Mouse (Mus musculus): ENCODE measurements at regions not wholly inside any gene's neighbourhood (a gene's known extent, or its start where the extent isn't known, plus 50 kb on each side); places are given as distances from the start of the nearest gene placed in this dataset.

- 0 out of 2 replicates have a peak, but pooled peaks have one; percentile 3 for TF ChIP-seq ZC3H11A (IDR thresholded peaks at IDR 0.05; ENCODE audit: borderline replicate concordance, low read depth, low read length)
- TF ChIP-seq CHD2 (IDR thresholded peaks at IDR 0.05; ENCODE audit: low read depth, low read length), result no peak
Measured at GRCm38 (mm10) chr12:117451441-117451840, 64.8 kb upstream of the Rapgef5 start.

Measured in ES-E14 (cell line).